Mouse (Mus musculus) ovary, adult 18-20 months (tissue): ENCODE data around the gene Ptpn12.

Experiments used
- DNase-seq: peaks from one replicate; pipeline ENCODE4 v3.0.0; 2022; ENCODE audit warnings: low spot score, mixed read lengths

Gene Ptpn12

GRCm38 (mm10) chr5:21030226-21030625 is 25.5 kb downstream of the Ptpn12 start:
- DNase-seq, result no peak

- DNase-seq, result no peak
Observed at GRCm38 (mm10) chr5:21017075-21017474, 38.6 kb downstream of the Ptpn12 start.

- no peak for DNase-seq
Observed at GRCm38 (mm10) chr5:21010908-21011307, 44.8 kb downstream of the Ptpn12 start.

- DNase-seq, result no peak
Observed at GRCm38 (mm10) chr5:21002723-21003122, 53.0 kb downstream of the Ptpn12 start.

GRCm38 (mm10) chr5:21001622-21002315 is 53.9 kb downstream of the Ptpn12 start:
- no peak for DNase-seq

GRCm38 (mm10) chr5:20998427-20998826 is 57.3 kb downstream of the Ptpn12 start:
- DNase-seq, result no peak

- no peak for DNase-seq
Observed at GRCm38 (mm10) chr5:20997555-20997954, 58.2 kb downstream of the Ptpn12 start.

GRCm38 (mm10) chr5:20990062-20990809 is 65.5 kb downstream of the Ptpn12 start:
- DNase-seq, result no peak

GRCm38 (mm10) chr5:20986271-20986670 is 69.4 kb downstream of the Ptpn12 start:
- no peak for DNase-seq

GRCm38 (mm10) chr5:20983505-20983904 is 72.2 kb downstream of the Ptpn12 start:
- DNase-seq, result no peak

GRCm38 (mm10) chr5:20974690-20975089 is 81.0 kb downstream of the Ptpn12 start:
- no peak for DNase-seq

- no peak for DNase-seq
Observed at GRCm38 (mm10) chr5:20973999-20974398, 81.7 kb downstream of the Ptpn12 start.

- no peak for DNase-seq
Observed at GRCm38 (mm10) chr5:20973069-20973468, 82.6 kb downstream of the Ptpn12 start.

GRCm38 (mm10) chr5:20968963-20969362 is 86.7 kb downstream of the Ptpn12 start:
- DNase-seq, result no peak

GRCm38 (mm10) chr5:20968493-20968892 is 87.2 kb downstream of the Ptpn12 start:
- no peak for DNase-seq

- DNase-seq, result no peak
Observed at GRCm38 (mm10) chr5:20967942-20968341, 87.8 kb downstream of the Ptpn12 start.

- no peak for DNase-seq
Observed at GRCm38 (mm10) chr5:20964446-20964845, 91.3 kb downstream of the Ptpn12 start.

- DNase-seq, result no peak
Observed at GRCm38 (mm10) chr5:20963295-20963694, 92.4 kb downstream of the Ptpn12 start.

- no peak for DNase-seq
Observed at GRCm38 (mm10) chr5:20960927-20961326, 94.8 kb downstream of the Ptpn12 start.

- no peak for DNase-seq
Observed at GRCm38 (mm10) chr5:20956298-20956697, 99.4 kb downstream of the Ptpn12 start, which contains the start of gene Rsbn1l. Rsbn1l (minus strand) TSS chr5:20956398.

- no peak for DNase-seq
Observed at GRCm38 (mm10) chr5:20955114-20955835, 100.4 kb downstream of the Ptpn12 start.

- no peak for DNase-seq
Observed at GRCm38 (mm10) chr5:20952337-20952925, 103.3 kb downstream of the Ptpn12 start.
